Mouse (Mus musculus): ENCODE data around the gene Asic5. TPM values are rescaled to one million over a fixed set of nuclear protein-coding genes. Genes with fewer than 3 reads are reported as not detected.

Asic5 gene
- polyA plus RNA-seq, 1 experiment from 2014 or later = not detected

GRCm38 (mm10) chr3:82052029-82052428 is 69.9 kb downstream of the Asic5 start:
- no peaks in the 10 kb centered on the region for H3K36me3 ChIP-seq
- 47% methylated on average over 2 of the region's 2 CpGs for WGBS
- no peaks in the 10 kb centered on the region for H3K4me1 ChIP-seq
- H3K27me3 ChIP-seq (replicated peaks) = no peaks in the 10 kb centered on the region
- no peaks in the 10 kb centered on the region for H3K9me3 ChIP-seq
- no peak overlapping the region for H3K4me2 ChIP-seq (replicated peaks)
- H3K9ac ChIP-seq = no peak overlapping the region
- ATAC-seq (ENCODE audit: low FRiP score, low read depth) = no peak
- no peak overlapping the region for H3K4me3 ChIP-seq
- no peak overlapping the region for H3K27ac ChIP-seq

- H3K4me2 ChIP-seq (replicated peaks) = no peak overlapping the region
- no peaks in the 10 kb centered on the region for H3K9me3 ChIP-seq
- 74% methylated on average over 5 of the region's 5 CpGs for WGBS
- H3K27me3 ChIP-seq (replicated peaks) = no peaks in the 10 kb centered on the region
- H3K27ac ChIP-seq = no peak overlapping the region
- ATAC-seq (ENCODE audit: low FRiP score, low read depth) = no peak
- H3K4me1 ChIP-seq = no peaks in the 10 kb centered on the region
- no peaks in the 10 kb centered on the region for H3K36me3 ChIP-seq
- no peak overlapping the region for H3K9ac ChIP-seq
- no peak overlapping the region for H3K4me3 ChIP-seq
Observed at GRCm38 (mm10) chr3:82054283-82054974, 72.3 kb downstream of the Asic5 start.

- no peak overlapping the region for H3K4me3 ChIP-seq
- no peaks in the 10 kb centered on the region for H3K9me3 ChIP-seq
- WGBS = 64% methylated on average over 5 of the region's 5 CpGs
- no peak for ATAC-seq (ENCODE audit: low FRiP score, low read depth)
- H3K4me1 ChIP-seq = no peaks in the 10 kb centered on the region
- no peaks in the 10 kb centered on the region for H3K36me3 ChIP-seq
- H3K9ac ChIP-seq = no peak overlapping the region
- H3K27ac ChIP-seq = no peak overlapping the region
- no peaks in the 10 kb centered on the region for H3K27me3 ChIP-seq (replicated peaks)
- no peak overlapping the region for H3K4me2 ChIP-seq (replicated peaks)
Observed at GRCm38 (mm10) chr3:82057201-82057600, 75.1 kb downstream of the Asic5 start.

GRCm38 (mm10) chr3:82061402-82062180 is 79.5 kb downstream of the Asic5 start:
- peak; percentile 56; the same call in 1 of the 2 replicates for ATAC-seq (ENCODE audit: low FRiP score, low read depth)
- H3K36me3 ChIP-seq = no peaks in the 10 kb centered on the region
- no peaks in the 10 kb centered on the region for H3K9me3 ChIP-seq
- WGBS = 48% methylated on average over 9 of the region's 9 CpGs
- H3K4me2 ChIP-seq (replicated peaks) = no peak overlapping the region
- no peak overlapping the region for H3K9ac ChIP-seq
- H3K4me3 ChIP-seq = no peak overlapping the region
- no peaks in the 10 kb centered on the region for H3K27me3 ChIP-seq (replicated peaks)
- no peak overlapping the region for H3K27ac ChIP-seq
- H3K4me1 ChIP-seq = no peaks in the 10 kb centered on the region

- no peaks in the 10 kb centered on the region; the same call in 1 of the 2 replicates for H3K27me3 ChIP-seq (replicated peaks)
- 86% methylated on average over 5 of the region's 5 CpGs for WGBS
Observed at GRCm38 (mm10) chr3:82067830-82068229, 85.7 kb downstream of the Asic5 start.

More at GRCm38 (mm10) chr3:82067830-82068229, 85.7 kb downstream of the Asic5 start:
- no peak overlapping the region for H3K9ac ChIP-seq
- H3K4me2 ChIP-seq (replicated peaks) = no peak overlapping the region
- H3K27ac ChIP-seq = no peak overlapping the region
- H3K4me1 ChIP-seq = no peaks in the 10 kb centered on the region
- H3K4me3 ChIP-seq = no peak overlapping the region
- no peak for ATAC-seq (ENCODE audit: low FRiP score, low read depth)
- H3K36me3 ChIP-seq = no peaks in the 10 kb centered on the region
- H3K9me3 ChIP-seq = no peaks in the 10 kb centered on the region

Other genes with a start within 250 kb of the Asic5 start
- 9.6 and 10.4 TPM in 2 replicates for gene Ctso, start 49.7 kb upstream of the Asic5 start, polyA plus RNA-seq (2016; fragmentation: Nextera tagmentation; extraction: Ambion mirVana)
- gene Tdo2, start 6.1 kb upstream of the Asic5 start, polyA plus RNA-seq (2016; fragmentation: Nextera tagmentation; extraction: Ambion mirVana) = 0.05 TPM in 1 of 2 replicates, not detected in the other
- gene Gucy1b1, start 92.4 kb downstream of the Asic5 start, polyA plus RNA-seq (2016; fragmentation: Nextera tagmentation; extraction: Ambion mirVana) = 10.8 and 12.4 TPM in 2 replicates
- 3.3 and 3.6 TPM in 2 replicates for gene Gucy1a1, start 163.5 kb downstream of the Asic5 start, polyA plus RNA-seq (2016; fragmentation: Nextera tagmentation; extraction: Ambion mirVana)